Mouse (Mus musculus) liver, embryonic 14.5 days (tissue): ENCODE results near the gene Ascc3. TPM values are rescaled to one million over a fixed set of nuclear protein-coding genes. Genes with fewer than 3 reads are reported as not detected.

Source experiments
- ATAC-seq: fragments of 200-750 bp; cut with Nextera tagmentation; 2 replicates; pipeline ENCODE4 v1.8.0; 2017; ENCODE audit warnings: moderate number of reproducible peaks, mild to moderate bottlenecking, moderate library complexity; ENCODE audit not compliant: insufficient read depth
- DNase-seq, 3 experiments: peaks; one replicate each; pipeline ENCODE4 v3.0.0-alpha.2; 2012 to 2013; ENCODE audit warnings: low read depth in 3 of 3, low spot score in 3 of 3
- H3K27ac ChIP-seq: fragments of 300-500 bp; sonication (generic); 2 replicates; pipeline ENCODE4 v1.5.1; 2014; ENCODE audit warnings: moderate library complexity, mild to moderate bottlenecking, control low read depth, inconsistent platforms
- H3K27me3 ChIP-seq: fragments of 300-500 bp; sonication (generic); 2 replicates; pipeline ENCODE4 v1.6.1; 2014; ENCODE audit warnings: mild to moderate bottlenecking, low read length, moderate library complexity; ENCODE audit not compliant: control insufficient read depth, insufficient read depth
- H3K36me3 ChIP-seq: fragments of 300-500 bp; sonication (generic); replicated peaks from 2 replicates; pipeline ENCODE4 v1.6.1; 2014; ENCODE audit warnings: low read depth; ENCODE audit not compliant: control insufficient read depth, insufficient read depth
- H3K4me1 ChIP-seq, 2 experiments: fragments of 200-500 bp in 1 of 2; fragments of 300-500 bp in 1 of 2; sonication (generic) in 1 of 2; replicated peaks; 2 replicates each; pipeline ENCODE4 v1.6.1; 2012 to 2014; ENCODE audit warnings: antibody characterized with exemption in 1 of 2, inconsistent platforms in 1 of 2, low read length in 1 of 2; ENCODE audit not compliant: control insufficient read depth in 2 of 2, insufficient read depth in 2 of 2
- H3K4me2 ChIP-seq: fragments of 300-500 bp; sonication (generic); 2 replicates; pipeline ENCODE4 v1.6.1; 2014; ENCODE audit warnings: low read depth, mild to moderate bottlenecking, control low read depth, moderate library complexity
- H3K4me3 ChIP-seq, 2 experiments: fragments of 200-500 bp in 1 of 2; fragments of 300-500 bp in 1 of 2; sonication (generic) in 1 of 2; 2 replicates each; pipeline ENCODE4 v1.5.1; 2012 to 2014; ENCODE audit warnings: low read depth in 2 of 2, low read length in 2 of 2, mild to moderate bottlenecking in 2 of 2, control low read depth in 1 of 2, inconsistent platforms in 1 of 2, moderate library complexity in 1 of 2; ENCODE audit not compliant: insufficient read depth in 1 of 2
- H3K9ac ChIP-seq: fragments of 300-500 bp; sonication (generic); replicated peaks from 2 replicates; pipeline ENCODE4 v1.6.1; 2014; ENCODE audit warnings: mild to moderate bottlenecking, control low read depth, moderate library complexity
- H3K9me3 ChIP-seq: fragments of 300-500 bp; sonication (generic); 2 replicates; pipeline ENCODE4 v1.6.1; 2016; ENCODE audit warnings: low read length, mixed read lengths; ENCODE audit not compliant: control insufficient read depth
- CTCF ChIP-seq: IDR thresholded peaks from 2 replicates; pipeline ENCODE4 v1.5.1; 2016; ENCODE audit warnings: antibody characterized with exemption, low read depth, control low read depth
- EP300 ChIP-seq: IDR thresholded peaks from 2 replicates; pipeline ENCODE4 v1.6.1; 2016; ENCODE audit warnings: antibody characterized with exemption, low read depth
- WGBS: fragments of 180-500 bp; shearing (Covaris S2); extraction: QIAGEN DNeasy Blood & Tissue Kit; methylation state at CpG from one replicate; pipeline ENCODE4 v1.1.7; 2014; ENCODE audit not compliant: insufficient replicate concordance; 5-methylcytosine and 5-hydroxymethylcytosine counted together
- polyA plus RNA-seq, 2 experiments: library from polyadenylated mRNA; depleted of rRNA in 1 of 2; stranded (reverse) in 1 of 2; unstranded in 1 of 2; fragments of >200 nt; fragmentation: Nextera tagmentation in 1 of 2; extraction: Ambion mirVana in 1 of 2; gene quantifications; 2 replicates each; pipeline versions ENCODE4 v1.2.1 to v1.2.3; 2012 to 2014

The Ascc3 gene
- polyA plus RNA-seq, 2 experiments = 12.2 to 13.7 TPM

GRCm38 (mm10) chr10:50892751-50893320 lies 300.4 kb downstream of the Ascc3 start:
- H3K36me3 ChIP-seq = no peaks in the 10 kb centered on the region
- H3K4me1 ChIP-seq = no peaks in the 10 kb centered on the region; a peak in 1 of 4 replicates
- 2% methylated on average over 15 of the region's 15 CpGs for WGBS
- no peak overlapping the region for H3K9ac ChIP-seq
- H3K27ac ChIP-seq = no peak overlapping the region
- peaks cover 87% of the 10 kb centered on the region for H3K27me3 ChIP-seq
- DNase-seq = no peak
- ATAC-seq = no peak
- no peaks in the 10 kb centered on the region for H3K9me3 ChIP-seq
- no peak overlapping the region for H3K4me2 ChIP-seq
- H3K4me3 ChIP-seq = no peak overlapping the region
- no peak for TF ChIP-seq EP300
- no peak for TF ChIP-seq CTCF

- Histone ChIP-seq H3K4me3 (no peak overlapping the region), H3K27ac (no peak overlapping the region), H3K9ac (no peak overlapping the region), H3K9me3 (no peaks in the 10 kb centered on the region), H3K4me1 (no peaks in the 10 kb centered on the region; a peak in 1 of 4 replicates), H3K36me3 (no peaks in the 10 kb centered on the region), H3K27me3 (peaks cover 93% of the 10 kb centered on the region), H3K4me2 (no peak overlapping the region)
- 3% methylated on average over 10 of the region's 10 CpGs for WGBS
- no peak for DNase-seq
- no peak for TF ChIP-seq CTCF
- TF ChIP-seq EP300 = no peak
- ATAC-seq = no peak
Observed at GRCm38 (mm10) chr10:50893546-50893945, 301.1 kb downstream of the Ascc3 start.

GRCm38 (mm10) chr10:50894170-50894991 lies 301.9 kb downstream of the Ascc3 start, which contains the start of gene Sim1:
Sim1 (plus strand) TSS chr10:50894754.
- H3K4me2 ChIP-seq = peak within 1 kb of the TSS; percentile 48
- no peaks in the 10 kb centered on the region; a peak in 1 of 4 replicates for H3K4me1 ChIP-seq
- no peaks in the 10 kb centered on the region for H3K36me3 ChIP-seq
- peak; percentile 72 for ATAC-seq
- H3K9me3 ChIP-seq = no peaks in the 10 kb centered on the region
- DNase-seq = peak; percentile 24 to 34 (median 32)
- no peak for TF ChIP-seq EP300
- no peak for TF ChIP-seq CTCF
- H3K4me3 ChIP-seq = peak within 1 kb of the TSS in 1 of 2 experiments; percentile 5; a peak in 3 of 4 replicates
- H3K27me3 ChIP-seq = peaks cover 95% of the 10 kb centered on the region
- H3K9ac ChIP-seq = no peak within 1 kb of the TSS
- WGBS = under 1% methylated on average over 55 of the region's 62 CpGs
- H3K27ac ChIP-seq = no peak within 1 kb of the TSS

GRCm38 (mm10) chr10:50895091-50895790 lies 302.8 kb downstream of the Ascc3 start:
- Histone ChIP-seq H3K27ac (no peak overlapping the region), H3K36me3 (no peaks in the 10 kb centered on the region), H3K4me3 (no peak overlapping the region; a peak in 1 of 4 replicates), H3K9ac (no peak overlapping the region), H3K4me2 (peak overlapping the region; percentile 48), H3K9me3 (no peaks in the 10 kb centered on the region), H3K27me3 (peaks cover 95% of the 10 kb centered on the region), H3K4me1 (no peaks in the 10 kb centered on the region; a peak in 1 of 4 replicates)
- ATAC-seq (no peak), DNase-seq (no peak)
- 2% methylated on average over 44 of the region's 44 CpGs for WGBS
- no peak for TF ChIP-seq EP300
- no peak for TF ChIP-seq CTCF
